Mouse (Mus musculus): Measurements from ENCODE around the gene Pgm2l1.

GRCm38 (mm10) chr7:100244225-100244624, 17.0 kb downstream of the Pgm2l1 start:
- no peak for TF ChIP-seq GATA1 (IDR thresholded peaks at IDR 0.05; ENCODE audit: borderline replicate concordance, low read length)
- no peak for TF ChIP-seq FLI1 (IDR thresholded peaks at IDR 0.05; ENCODE audit: low read length)
